In the genomic region with DNA sequence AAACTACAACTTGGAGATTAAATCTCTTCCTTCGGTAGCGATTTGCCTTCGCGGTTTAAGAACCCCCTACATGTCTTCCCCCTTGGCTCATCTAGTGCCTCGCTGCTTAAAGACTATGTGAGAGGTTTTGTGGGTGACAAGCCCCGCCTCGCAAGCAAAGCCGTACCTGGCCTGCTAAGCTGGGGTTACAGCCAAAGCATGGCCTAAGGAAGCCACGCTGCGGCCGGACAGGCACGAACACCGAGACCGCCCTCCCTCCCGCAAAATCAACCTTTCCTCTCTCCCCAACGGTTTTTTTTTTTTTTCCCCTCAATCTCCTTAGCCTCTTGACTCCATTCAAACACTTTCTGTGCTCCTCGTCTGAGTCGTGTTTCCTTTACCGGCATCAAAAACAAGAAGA, we compare ENCODE assay signal across 7 mouse cellular contexts. TPM values are rescaled to one million over a fixed set of nuclear protein-coding genes. Genes with fewer than 3 reads are reported as not detected.
DNase-seq lines count a peak whose midpoint lies in the region; ATAC-seq and TF ChIP-seq lines count a peak whose summit lies in the region.

No protein-coding gene starts in this region.

- no peak for TF ChIP-seq POLR2A in MEL (IDR thresholded peaks at IDR 0.05; ENCODE audit: control insufficient read depth in 1 of 2, insufficient read depth in 1 of 2, low read depth in 1 of 2, low read length in 2 of 2, poor library complexity in 1 of 2)
- TF ChIP-seq POLR2A in cortical plate, adult 2 months (IDR thresholded peaks at IDR 0.05; ENCODE audit: extremely low read depth, insufficient read depth, low read length), result no peak

- peaks cover 3 to 14% of the 10 kb centered on the region in 2 experiments; a peak in 3 of 4 replicates for H3K4me1 ChIP-seq in MEL (ENCODE audit: control insufficient read depth in 1 of 2, insufficient read depth in 2 of 2, low read length in 2 of 2)
- peaks cover 8% of the 10 kb centered on the region for H3K4me1 ChIP-seq in cortical plate, adult 2 months (ENCODE audit: control insufficient read depth, insufficient read depth, low read length)
- H3K4me1 ChIP-seq in heart, embryonic 16.5 days (ENCODE audit: control insufficient read depth, insufficient read depth, low read length), result peaks cover 16% of the 10 kb centered on the region
- H3K4me1 ChIP-seq in limb, embryonic 13.5 days, result peaks cover 27% of the 10 kb centered on the region
- peaks cover 29% of the 10 kb centered on the region for H3K4me1 ChIP-seq in midbrain, embryonic 15.5 days

- peaks cover 55% of the 10 kb centered on the region for H3K79me2 ChIP-seq in MEL (ENCODE audit: control insufficient read depth, insufficient read depth, low read length, poor library complexity)

- H3K36me3 ChIP-seq in MEL (ENCODE audit: control insufficient read depth in 1 of 2, insufficient read depth in 2 of 2, low read length in 2 of 2), result peaks cover 3 to 14% of the 10 kb centered on the region in 2 experiments
- H3K36me3 ChIP-seq in heart, embryonic 16.5 days (ENCODE audit: control insufficient read depth, insufficient read depth), result peaks cover 3% of the 10 kb centered on the region; the same call in 1 of the 2 replicates
- H3K36me3 ChIP-seq in limb, embryonic 13.5 days, result peaks cover 12% of the 10 kb centered on the region; the same call in 1 of the 2 replicates
- no peaks in the 10 kb centered on the region; the same call in 1 of the 2 replicates for H3K36me3 ChIP-seq in midbrain, embryonic 15.5 days (replicated peaks)

- H3K27me3 ChIP-seq in MEL (ENCODE audit: control insufficient read depth in 1 of 2, insufficient read depth in 2 of 2, low read length in 2 of 2), result no peaks in the 10 kb centered on the region
- no peaks in the 10 kb centered on the region for H3K27me3 ChIP-seq in heart, embryonic 16.5 days (ENCODE audit: control insufficient read depth, insufficient read depth, low read length)
- no peaks in the 10 kb centered on the region for H3K27me3 ChIP-seq in limb, embryonic 13.5 days
- no peaks in the 10 kb centered on the region for H3K27me3 ChIP-seq in midbrain, embryonic 15.5 days (replicated peaks)

- no peak for ATAC-seq in heart, embryonic 16.5 days (replicated peaks; ENCODE audit: extremely low read depth, insufficient read depth, low FRiP score)
- no peak for ATAC-seq in limb, embryonic 13.5 days (ENCODE audit: low FRiP score, low read depth)
- ATAC-seq in midbrain, embryonic 15.5 days (replicated peaks), result peak; percentile 40

- H3K4me2 ChIP-seq in heart, embryonic 16.5 days (ENCODE audit: low read depth, low read length), result peak overlapping the region; percentile 78
- peak overlapping the region; percentile 75 for H3K4me2 ChIP-seq in limb, embryonic 13.5 days (replicated peaks)
- H3K4me2 ChIP-seq in midbrain, embryonic 15.5 days, result peak overlapping the region; percentile 76

- TF ChIP-seq RAD21 in MEL (IDR thresholded peaks at IDR 0.05; ENCODE audit: low read depth, low read length), result no peak

- H3K27ac ChIP-seq in MEL (ENCODE audit: control insufficient read depth, low read depth, low read length), result peak overlapping the region; percentile 89
- H3K27ac ChIP-seq in cortical plate, adult 2 months (ENCODE audit: insufficient read depth, low read length), result no peak overlapping the region
- H3K27ac ChIP-seq in heart, embryonic 16.5 days (ENCODE audit: low read length), result peak overlapping the region; percentile 87
- H3K27ac ChIP-seq in limb, embryonic 13.5 days, result peak overlapping the region; percentile 80
- H3K27ac ChIP-seq in midbrain, embryonic 15.5 days, result peak overlapping the region; percentile 73

- TF ChIP-seq CTCF in MEL (IDR thresholded peaks at IDR 0.05 in 2 of 3, conservative IDR thresholded peaks at IDR 0.05 in 1 of 3; ENCODE audit: control insufficient read depth in 1 of 3, insufficient read depth in 1 of 3, low read depth in 2 of 3, low read length in 3 of 3, poor library complexity in 1 of 3, severe bottlenecking in 1 of 3), result no peak
- no peak for TF ChIP-seq CTCF in cortical plate, adult 2 months (IDR thresholded peaks at IDR 0.05; ENCODE audit: extremely low read depth, insufficient read depth, low read length)

- peak overlapping the region; percentile 73 to 98 for H3K4me3 ChIP-seq in MEL (ENCODE audit: control insufficient read depth in 1 of 2, insufficient read depth in 1 of 2, low read depth in 2 of 2, low read length in 2 of 2)
- peak overlapping the region; percentile 88 for H3K4me3 ChIP-seq in cortical plate, adult 2 months (ENCODE audit: insufficient read depth, low read length)
- peak overlapping the region; percentile 88 for H3K4me3 ChIP-seq in heart, embryonic 16.5 days (ENCODE audit: low read length)
- H3K4me3 ChIP-seq in limb, embryonic 13.5 days, result peak overlapping the region; percentile 86
- H3K4me3 ChIP-seq in midbrain, embryonic 15.5 days, result peak overlapping the region; percentile 56

- TF ChIP-seq EP300 in MEL (IDR thresholded peaks at IDR 0.05; ENCODE audit: low read depth in 1 of 2, low read length in 2 of 2), result no peak

- peak overlapping the region; percentile 98 for H3K9ac ChIP-seq in MEL (ENCODE audit: control insufficient read depth, low read depth, low read length, poor library complexity, severe bottlenecking)
- peak overlapping the region; percentile 89 for H3K9ac ChIP-seq in heart, embryonic 16.5 days (ENCODE audit: low read length)
- peak overlapping the region; percentile 86 for H3K9ac ChIP-seq in limb, embryonic 13.5 days
- H3K9ac ChIP-seq in midbrain, embryonic 15.5 days, result peak overlapping the region; percentile 66

- WGBS in heart, embryonic 16.5 days, result 0% methylated on average over 19 of the region's 19 CpGs
- WGBS in limb, embryonic 13.5 days, result under 1% methylated on average over 19 of the region's 19 CpGs
- WGBS in midbrain, embryonic 15.5 days, result 0% methylated on average over 19 of the region's 19 CpGs

- peak; percentile 70 for DNase-seq in CD4-positive, CD25-positive, alpha-beta regulatory T cell, adult 2 months (ENCODE audit: low read depth, low spot score)
- peak; percentile 76 for DNase-seq in MEL (ENCODE audit: low read depth, low spot score)
- DNase-seq in thymus, postnatal 36 days, result peak; percentile 29 to 50

- no peaks in the 10 kb centered on the region for H3K9me3 ChIP-seq in MEL (replicated peaks; ENCODE audit: insufficient read depth, low read length)
- no peaks in the 10 kb centered on the region for H3K9me3 ChIP-seq in heart, embryonic 16.5 days (replicated peaks; ENCODE audit: control insufficient read depth, low read length)
- H3K9me3 ChIP-seq in limb, embryonic 13.5 days, result no peaks in the 10 kb centered on the region
- H3K9me3 ChIP-seq in midbrain, embryonic 15.5 days, result no peaks in the 10 kb centered on the region

TF ChIP-seq in MEL, 35 proteins besides CTCF, POLR2A, EP300 and RAD21:
- TF ChIP-seq CHD1 (IDR thresholded peaks at IDR 0.05; ENCODE audit: low read depth, low read length), result 0 out of 2 replicates have a peak, but pooled peaks have one; percentile 24
- TF ChIP-seq NELFE (IDR thresholded peaks at IDR 0.05; ENCODE audit: low read depth, low read length), result no peak
- TF ChIP-seq KAT2A (conservative IDR thresholded peaks at IDR 0.05; ENCODE audit: low read depth, low read length), result no peak
- TF ChIP-seq TAL1 (IDR thresholded peaks at IDR 0.05; ENCODE audit: low read length), result no peak
- no peak for TF ChIP-seq MEF2A (IDR thresholded peaks at IDR 0.05; ENCODE audit: extremely low read depth, insufficient replicate concordance, low read depth, low read length, poor library complexity, severe bottlenecking)
- no peak for TF ChIP-seq SIN3A (IDR thresholded peaks at IDR 0.05; ENCODE audit: low read length)

RNA-seq across cellular contexts. Expression of gene Mtrex, which starts 0.4 kb away (rescaled TPM):
- total RNA-seq in MEL (2012; rRNA removed), result 55.1 and 57.4 TPM in 2 replicates
- 10 to 100 TPM; 62.2 to 96.5 TPM for polyA plus RNA-seq in MEL (2012; ENCODE audit: insufficient read depth in 1 of 2, insufficient read length in 2 of 2, low read depth in 1 of 2, low replicate concordance in 2 of 2, missing spikeins in 1 of 2)
- polyA plus RNA-seq in cortical plate, adult 2 months (2012; rRNA removed), result 34.7 and 37.9 TPM in 2 replicates
- polyA plus RNA-seq in heart, embryonic 16.5 days (2015; fragmentation: Nextera tagmentation; extraction: Ambion mirVana), result 43.0 and 48.8 TPM in 2 replicates
- polyA plus RNA-seq in limb, embryonic 13.5 days (2015; fragmentation: Nextera tagmentation; extraction: Ambion mirVana), result 71.6 and 77.8 TPM in 2 replicates
- 58.6 and 62.2 TPM in 2 replicates for polyA plus RNA-seq in midbrain, embryonic 15.5 days (2015; fragmentation: Nextera tagmentation; extraction: Ambion mirVana)

RNA-seq across cellular contexts. Expression of gene Dhx29, which starts 0.5 kb away (rescaled TPM):
- 23.1 and 25.3 TPM in 2 replicates for total RNA-seq in MEL (2012; rRNA removed)
- polyA plus RNA-seq in MEL (2012; ENCODE audit: insufficient read depth in 1 of 2, insufficient read length in 2 of 2, low read depth in 1 of 2, low replicate concordance in 2 of 2, missing spikeins in 1 of 2), result 10 to 100 TPM; 26.7 to 41.2 TPM
- 10.7 and 11.2 TPM in 2 replicates for polyA plus RNA-seq in cortical plate, adult 2 months (2012; rRNA removed)
- polyA plus RNA-seq in heart, embryonic 16.5 days (2015; fragmentation: Nextera tagmentation; extraction: Ambion mirVana), result 13.0 and 13.2 TPM in 2 replicates
- 31.3 and 34.5 TPM in 2 replicates for polyA plus RNA-seq in limb, embryonic 13.5 days (2015; fragmentation: Nextera tagmentation; extraction: Ambion mirVana)
- polyA plus RNA-seq in midbrain, embryonic 15.5 days (2015; fragmentation: Nextera tagmentation; extraction: Ambion mirVana), result 35.0 and 35.8 TPM in 2 replicates
